ENCODE assay signal across 8 mouse cellular contexts in the genomic region with DNA sequence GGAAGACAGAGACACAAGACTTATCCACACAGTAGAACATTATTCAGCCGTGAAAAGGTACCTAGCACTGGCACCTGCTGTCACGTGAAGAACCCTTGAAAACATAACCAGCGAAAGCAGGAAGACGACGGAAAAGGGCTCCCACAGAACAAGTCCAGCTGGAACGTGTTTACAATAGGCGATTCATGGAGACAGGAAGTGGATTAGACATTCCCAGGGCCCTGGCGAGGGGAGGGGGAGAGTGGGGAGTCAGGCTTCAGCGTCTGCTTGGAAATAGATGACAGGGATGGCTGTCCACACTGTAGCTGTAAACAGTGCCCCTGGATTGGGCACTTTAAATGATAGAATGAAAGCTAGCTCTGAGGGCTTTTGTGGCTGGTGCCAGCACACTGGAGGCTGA. TPM values are rescaled to one million over a fixed set of nuclear protein-coding genes. Genes with fewer than 3 reads are reported as not detected.
DNase-seq lines count a peak whose midpoint lies in the region; ATAC-seq lines count a peak whose summit lies in the region.

No protein-coding gene starts in this region.

- H3K4me3 ChIP-seq in heart, embryonic 11.5 days (ENCODE audit: low read depth, low read length), result no peak overlapping the region
- H3K4me3 ChIP-seq in midbrain, embryonic 10.5 days, result peak overlapping the region; percentile 14; the same call in 1 of the 2 replicates

- H3K4me1 ChIP-seq in heart, embryonic 11.5 days (ENCODE audit: control insufficient read depth, insufficient read depth, low read length), result peaks cover 10% of the 10 kb centered on the region; the same call in 1 of the 2 replicates
- H3K4me1 ChIP-seq in midbrain, embryonic 10.5 days, result peaks cover 31% of the 10 kb centered on the region

- H3K4me2 ChIP-seq in heart, embryonic 11.5 days, result no peak overlapping the region

- peak overlapping the region; percentile 63 for H3K27ac ChIP-seq in heart, embryonic 11.5 days (ENCODE audit: low read depth, low read length)
- H3K27ac ChIP-seq in midbrain, embryonic 10.5 days (replicated peaks), result peak overlapping the region; percentile 69

- no peaks in the 10 kb centered on the region for H3K9me3 ChIP-seq in heart, embryonic 11.5 days (replicated peaks; ENCODE audit: control insufficient read depth, low read length)
- no peaks in the 10 kb centered on the region for H3K9me3 ChIP-seq in midbrain, embryonic 10.5 days (replicated peaks)

- WGBS in heart, embryonic 11.5 days (ENCODE audit: insufficient replicate concordance), result 36% methylated on average over 9 of the region's 9 CpGs
- 48% methylated on average over 9 of the region's 9 CpGs for WGBS in midbrain, embryonic 10.5 days

- no peaks in the 10 kb centered on the region for H3K36me3 ChIP-seq in heart, embryonic 11.5 days (ENCODE audit: control insufficient read depth, insufficient read depth, low read length)
- H3K36me3 ChIP-seq in midbrain, embryonic 10.5 days, result no peaks in the 10 kb centered on the region

- 0 out of 2 replicates have a peak overlapping the region, but pooled peaks have one; percentile 16 for H3K9ac ChIP-seq in heart, embryonic 11.5 days (ENCODE audit: low read depth, low read length)

- DNase-seq in kidney, adult 18-20 months, result peak; percentile 41
- DNase-seq in kidney, adult 11 months, result no peak
- peak; percentile 77 for DNase-seq in kidney, postnatal 14 days
- peak; percentile 33 for DNase-seq in midbrain, embryonic 10.5 days (ENCODE audit: low spot score)
- no peak for DNase-seq in frontal cortex, postnatal 14 days (ENCODE audit: low spot score in 2 of 2)
- no peak for DNase-seq in thymus, postnatal 36 days
- DNase-seq in cerebellum, adult 11-12 months, result no peak

- no peaks in the 10 kb centered on the region for H3K27me3 ChIP-seq in heart, embryonic 11.5 days (ENCODE audit: control insufficient read depth, insufficient read depth, low read length)
- H3K27me3 ChIP-seq in midbrain, embryonic 10.5 days (ENCODE audit: low read depth, poor library complexity, severe bottlenecking), result no peaks in the 10 kb centered on the region

- peak; percentile 1; the same call in 1 of the 2 replicates for ATAC-seq in heart, embryonic 11.5 days (replicated peaks; ENCODE audit: insufficient number of reproducible peaks, low FRiP score, low TSS enrichment)

RNA-seq across cellular contexts. Expression of gene Gga1, which starts 8.6 kb away (rescaled TPM):
- polyA plus RNA-seq in heart, embryonic 11.5 days (2014; fragmentation: Nextera tagmentation; extraction: Ambion mirVana), result 29.3 and 31.7 TPM in 2 replicates
- polyA plus RNA-seq in midbrain, embryonic 10.5 days (2016; fragmentation: Nextera tagmentation; extraction: Ambion mirVana), result 47.1 and 52.8 TPM in 2 replicates

RNA-seq across cellular contexts. Expression of gene Lgals2, which starts 13.1 kb away (rescaled TPM):
- polyA plus RNA-seq in heart, embryonic 11.5 days (2014; fragmentation: Nextera tagmentation; extraction: Ambion mirVana), result 0.49 TPM in 1 of 2 replicates, not detected in the other
- not detected in 2 replicates for polyA plus RNA-seq in midbrain, embryonic 10.5 days (2016; fragmentation: Nextera tagmentation; extraction: Ambion mirVana)

RNA-seq across cellular contexts. Expression of gene Cdc42ep1, which starts 26.0 kb away (rescaled TPM):
- 24.1 and 29.7 TPM in 2 replicates for polyA plus RNA-seq in heart, embryonic 11.5 days (2014; fragmentation: Nextera tagmentation; extraction: Ambion mirVana)
- polyA plus RNA-seq in midbrain, embryonic 10.5 days (2016; fragmentation: Nextera tagmentation; extraction: Ambion mirVana), result 12.9 and 14.3 TPM in 2 replicates

RNA-seq across cellular contexts. Expression of gene Gm49510, which starts 31.1 kb away (rescaled TPM):
- polyA plus RNA-seq in heart, embryonic 11.5 days (2014; fragmentation: Nextera tagmentation; extraction: Ambion mirVana), result 0.23 and 0.47 TPM in 2 replicates
- polyA plus RNA-seq in midbrain, embryonic 10.5 days (2016; fragmentation: Nextera tagmentation; extraction: Ambion mirVana), result 0.12 TPM in 1 of 2 replicates, not detected in the other

RNA-seq across cellular contexts. Expression of gene Sh3bp1, which starts 31.2 kb away (rescaled TPM):
- polyA plus RNA-seq in heart, embryonic 11.5 days (2014; fragmentation: Nextera tagmentation; extraction: Ambion mirVana), result 25.0 and 29.3 TPM in 2 replicates
- 16.5 and 18.7 TPM in 2 replicates for polyA plus RNA-seq in midbrain, embryonic 10.5 days (2016; fragmentation: Nextera tagmentation; extraction: Ambion mirVana)

Comparison
In these comparisons a context has a peak if more than half of its experiments do, and no peak if none do; other contexts are left out.
1. DNase-seq: peak in kidney, adult 18-20 months (single experiment), kidney, postnatal 14 days (single experiment) and midbrain, embryonic 10.5 days (single experiment); none in kidney, adult 11 months (single experiment), frontal cortex, postnatal 14 days (0 of 2), thymus, postnatal 36 days (0 of 2) and cerebellum, adult 11-12 months (single experiment).